Mouse (Mus musculus): ENCODE data around the gene Ano2. TPM values are rescaled to one million over a fixed set of nuclear protein-coding genes. Genes with fewer than 3 reads are reported as not detected.

The Ano2 gene
- total RNA-seq, 2 experiments from 2014 or later = not detected

GRCm38 (mm10) chr6:125894340-125894739, 204.1 kb downstream of the Ano2 start:
- ATAC-seq (replicated peaks; ENCODE audit: poor library complexity) = no peak

GRCm38 (mm10) chr6:125914446-125914845, 224.2 kb downstream of the Ano2 start:
- no peak for ATAC-seq (replicated peaks; ENCODE audit: poor library complexity)

- no peak for ATAC-seq (replicated peaks; ENCODE audit: poor library complexity)
These were observed 232.5 kb downstream of the Ano2 start for GRCm38 (mm10) chr6:125922746-125923145.

GRCm38 (mm10) chr6:125924979-125925378, 234.8 kb downstream of the Ano2 start:
- ATAC-seq (replicated peaks; ENCODE audit: poor library complexity) = no peak

- ATAC-seq (replicated peaks; ENCODE audit: poor library complexity) = no peak
These were observed 235.6 kb downstream of the Ano2 start for GRCm38 (mm10) chr6:125925861-125926260.

- no peak for ATAC-seq (replicated peaks; ENCODE audit: poor library complexity)
These were observed 241.7 kb downstream of the Ano2 start for GRCm38 (mm10) chr6:125931926-125932325.

GRCm38 (mm10) chr6:125954965-125955364, 264.7 kb downstream of the Ano2 start:
- no peak for ATAC-seq (replicated peaks; ENCODE audit: poor library complexity)

GRCm38 (mm10) chr6:125973551-125973950, 283.3 kb downstream of the Ano2 start:
- ATAC-seq (replicated peaks; ENCODE audit: poor library complexity) = no peak

- ATAC-seq (replicated peaks; ENCODE audit: poor library complexity) = no peak
These were observed 285.7 kb downstream of the Ano2 start for GRCm38 (mm10) chr6:125975788-125976465.

- no peak for ATAC-seq (replicated peaks; ENCODE audit: poor library complexity)
These were observed 289.4 kb downstream of the Ano2 start for GRCm38 (mm10) chr6:125979601-125980000.

- no peak for ATAC-seq (replicated peaks; ENCODE audit: poor library complexity)
These were observed 293.8 kb downstream of the Ano2 start for GRCm38 (mm10) chr6:125984050-125984449.

- no peak for ATAC-seq (replicated peaks; ENCODE audit: poor library complexity)
These were observed 302.5 kb downstream of the Ano2 start for GRCm38 (mm10) chr6:125992731-125993130.

GRCm38 (mm10) chr6:126001797-126002196, 311.6 kb downstream of the Ano2 start:
- ATAC-seq (replicated peaks; ENCODE audit: poor library complexity) = no peak

GRCm38 (mm10) chr6:126003002-126003742, 313.0 kb downstream of the Ano2 start:
- no peak for ATAC-seq (replicated peaks; ENCODE audit: poor library complexity)

- ATAC-seq (replicated peaks; ENCODE audit: poor library complexity) = no peak
These were observed 316.4 kb downstream of the Ano2 start for GRCm38 (mm10) chr6:126006647-126007046.

- no peak for ATAC-seq (replicated peaks; ENCODE audit: poor library complexity)
These were observed 318.9 kb downstream of the Ano2 start for GRCm38 (mm10) chr6:126009083-126009482.

- no peak for ATAC-seq (replicated peaks; ENCODE audit: poor library complexity)
These were observed 326.8 kb downstream of the Ano2 start for GRCm38 (mm10) chr6:126016991-126017390.

GRCm38 (mm10) chr6:126018411-126018810, 328.2 kb downstream of the Ano2 start:
- no peak for ATAC-seq (replicated peaks; ENCODE audit: poor library complexity)

GRCm38 (mm10) chr6:126033693-126034402, 343.6 kb downstream of the Ano2 start:
- no peak for ATAC-seq (replicated peaks; ENCODE audit: poor library complexity)

GRCm38 (mm10) chr6:126034403-126034724, 344.1 kb downstream of the Ano2 start:
- no peak for ATAC-seq (replicated peaks; ENCODE audit: poor library complexity)

GRCm38 (mm10) chr6:126034728-126035127, 344.5 kb downstream of the Ano2 start:
- no peak for ATAC-seq (replicated peaks; ENCODE audit: poor library complexity)

GRCm38 (mm10) chr6:126035621-126036020, 345.4 kb downstream of the Ano2 start:
- ATAC-seq (replicated peaks; ENCODE audit: poor library complexity) = no peak

Data from megakaryocyte progenitor cell, adult 5-6 weeks (primary cell).